Mouse (Mus musculus): ENCODE results near the gene Cplane1. TPM values are rescaled to one million over a fixed set of nuclear protein-coding genes. Genes with fewer than 3 reads are reported as not detected.
A peak's percentile ranks its signal among the peaks of the same experiment; 100 is the strongest.
"Not testable (repeated sequence)": the region's sequence is repeated elsewhere in the genome, so short reads cannot be mapped to it uniquely, and the experiment has no call there.

Gene Cplane1
- polyA plus RNA-seq, 1 experiment = 26.8 TPM

DNA sequence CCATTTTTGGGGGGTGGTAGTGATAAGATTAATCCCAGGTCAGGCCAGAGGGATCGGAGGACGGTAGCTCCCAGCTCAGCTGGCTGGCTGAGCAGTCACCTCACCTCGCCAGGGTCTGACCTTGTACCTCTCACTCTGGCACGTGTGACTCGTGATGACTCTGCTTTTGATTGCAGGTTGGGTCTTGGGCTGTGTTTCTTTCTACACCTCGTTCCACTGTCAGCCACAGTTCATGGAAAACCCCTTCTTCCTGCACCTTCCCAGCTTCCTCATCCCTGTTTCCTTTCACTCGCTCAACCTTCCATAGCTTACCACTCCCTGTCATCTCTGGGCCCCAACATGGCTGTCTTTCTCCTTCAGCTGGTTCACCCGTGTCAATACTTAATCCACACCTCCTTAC is 103.0 kb downstream of the Cplane1 start:
- no peak for DNase-seq
- WGBS = 91% methylated on average over 8 of the region's 8 CpGs
- Histone ChIP-seq H3K4me3 (replicated peaks; ENCODE audit: insufficient read depth, low read depth, low read length) (no peak overlapping the region), H3K4me1 (ENCODE audit: control insufficient read depth, insufficient read depth, low read length) (no peaks in the 10 kb centered on the region), H3K27me3 (ENCODE audit: control insufficient read depth, insufficient read depth, low read length) (no peaks in the 10 kb centered on the region), H3K27ac (ENCODE audit: insufficient read depth, low read length) (no peak overlapping the region)
- TF ChIP-seq POLR2A (IDR thresholded peaks at IDR 0.05; ENCODE audit: borderline replicate concordance, insufficient read depth, low read length) = no peak
- TF ChIP-seq CTCF (IDR thresholded peaks at IDR 0.05; ENCODE audit: borderline replicate concordance, insufficient read depth, low read depth, low read length) = no peak

DNA sequence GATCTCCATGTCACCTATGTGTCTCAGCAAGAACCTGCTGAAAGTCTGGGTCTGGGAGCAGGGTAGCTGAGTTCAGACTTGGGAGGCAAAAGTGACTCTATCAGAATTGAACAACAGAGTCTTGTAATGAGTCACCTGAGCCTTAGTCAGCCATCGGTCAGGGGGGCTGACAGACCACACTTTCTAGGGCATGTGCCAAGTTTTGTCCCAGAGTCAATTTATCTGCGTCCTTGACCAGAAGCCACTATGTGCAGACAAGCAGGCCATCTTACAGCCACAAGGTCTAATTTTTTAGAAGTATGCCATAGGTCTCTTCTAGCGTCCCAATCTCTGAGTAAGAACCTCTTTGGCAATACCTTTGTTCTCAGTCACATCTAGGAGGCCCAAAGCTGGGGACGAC is 109.0 kb downstream of the Cplane1 start:
- not testable (repeated sequence) for H3K4me1 ChIP-seq (ENCODE audit: control insufficient read depth, insufficient read depth, low read length); H3K4me3 ChIP-seq (replicated peaks; ENCODE audit: insufficient read depth, low read depth, low read length); DNase-seq; H3K27me3 ChIP-seq (ENCODE audit: control insufficient read depth, insufficient read depth, low read length); H3K27ac ChIP-seq (ENCODE audit: insufficient read depth, low read length)
- 85% methylated on average over 4 of the region's 4 CpGs for WGBS

DNA sequence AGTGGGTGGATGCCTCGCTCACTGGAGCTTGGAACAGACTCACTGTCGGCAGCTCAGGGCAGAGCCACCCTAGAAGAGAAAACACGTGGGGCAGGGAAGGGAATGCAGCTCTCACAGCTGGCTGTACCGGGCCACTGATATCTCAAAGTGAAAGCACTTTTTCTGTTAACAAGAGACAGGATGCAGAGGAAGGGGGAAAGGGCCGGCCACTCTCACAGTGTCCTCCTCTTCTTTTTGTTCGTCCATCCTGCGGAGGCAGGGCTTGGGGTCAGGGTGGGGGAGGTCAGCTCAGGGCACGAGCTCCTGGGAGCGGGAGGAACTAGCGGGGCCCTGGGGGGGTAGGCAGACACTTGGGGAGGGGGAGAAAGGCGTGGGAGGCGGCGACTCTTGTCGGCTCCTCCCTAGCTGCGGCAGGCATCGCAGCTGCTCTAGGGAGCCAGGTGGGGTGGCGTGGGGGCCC is 110.4 kb downstream of the Cplane1 start:
- H3K4me3 ChIP-seq (replicated peaks; ENCODE audit: insufficient read depth, low read depth, low read length) = peak overlapping the region; percentile 49
- TF ChIP-seq CTCF (IDR thresholded peaks at IDR 0.05; ENCODE audit: borderline replicate concordance, insufficient read depth, low read depth, low read length) = no peak
- no peak for TF ChIP-seq POLR2A (IDR thresholded peaks at IDR 0.05; ENCODE audit: borderline replicate concordance, insufficient read depth, low read length)
- H3K4me1 ChIP-seq (ENCODE audit: control insufficient read depth, insufficient read depth, low read length) = peaks cover 3% of the 10 kb centered on the region
- H3K27me3 ChIP-seq (ENCODE audit: control insufficient read depth, insufficient read depth, low read length) = no peaks in the 10 kb centered on the region
- DNase-seq = no peak
- H3K27ac ChIP-seq (ENCODE audit: insufficient read depth, low read length) = no peak overlapping the region
- 7% methylated on average over 17 of the region's 17 CpGs for WGBS

DNA sequence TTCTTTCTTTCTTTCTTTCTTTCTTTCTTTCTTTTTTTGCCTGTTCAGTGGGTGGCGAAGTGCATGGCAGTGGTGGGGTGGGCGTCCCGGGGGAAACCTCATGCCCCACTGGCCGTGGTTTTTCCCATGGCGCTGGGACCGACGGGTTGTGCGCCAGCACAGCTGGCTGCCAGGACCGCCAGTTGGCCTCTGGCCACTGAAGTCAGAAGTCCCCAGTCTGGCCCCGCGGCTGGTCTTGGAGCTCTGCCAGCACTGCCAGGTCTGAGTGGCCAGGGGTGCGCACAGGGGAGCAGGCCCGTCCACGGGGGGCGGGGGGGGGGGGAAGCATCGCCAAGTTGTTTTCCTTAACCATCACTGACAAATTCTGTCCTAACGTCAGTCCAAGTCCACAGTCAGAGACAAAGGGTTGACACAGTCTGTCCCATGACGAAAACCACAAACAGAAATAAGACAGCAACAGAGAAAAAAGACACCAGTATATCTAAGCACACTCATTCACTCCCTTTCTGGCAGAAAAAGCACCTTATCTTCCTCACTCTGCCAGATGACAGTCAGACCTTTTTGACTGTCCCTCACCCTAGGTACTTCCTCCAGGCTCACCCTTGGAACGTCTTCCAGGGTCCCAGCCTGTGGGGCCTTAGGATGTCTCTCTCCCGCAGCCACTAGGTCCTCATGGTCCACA is 111.2 kb downstream of the Cplane1 start:
- 9% methylated on average over 20 of the region's 20 CpGs for WGBS
- Histone ChIP-seq H3K27ac (ENCODE audit: insufficient read depth, low read length) (no peak overlapping the region), H3K27me3 (ENCODE audit: control insufficient read depth, insufficient read depth, low read length) (no peaks in the 10 kb centered on the region), H3K4me3 (replicated peaks; ENCODE audit: insufficient read depth, low read depth, low read length) (peak overlapping the region; percentile 54), H3K4me1 (ENCODE audit: control insufficient read depth, insufficient read depth, low read length) (peaks cover 3% of the 10 kb centered on the region)
- peak; percentile 26 to 27 for DNase-seq
- TF ChIP-seq CTCF (IDR thresholded peaks at IDR 0.05; ENCODE audit: borderline replicate concordance, insufficient read depth, low read depth, low read length) = no peak
- no peak for TF ChIP-seq POLR2A (IDR thresholded peaks at IDR 0.05; ENCODE audit: borderline replicate concordance, insufficient read depth, low read length)

DNA sequence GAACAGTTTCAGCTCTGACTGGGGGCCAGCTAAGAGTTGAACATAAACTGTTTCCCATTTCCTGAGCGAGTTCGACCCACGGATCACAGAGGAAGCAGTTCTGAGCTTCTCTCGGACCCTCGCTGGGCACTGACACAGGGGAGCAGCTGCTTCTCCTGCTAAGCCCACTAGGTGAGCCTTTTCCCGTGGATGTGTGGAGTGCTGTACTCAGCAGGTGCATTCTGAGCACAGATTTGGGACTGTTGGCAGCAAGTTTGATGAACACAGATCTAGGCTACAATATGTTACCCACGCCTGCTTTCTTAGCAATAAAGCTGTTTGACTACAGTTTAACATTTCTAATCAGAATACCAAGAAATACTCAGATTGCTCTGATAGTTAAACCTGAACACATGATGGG is 112.8 kb downstream of the Cplane1 start:
- Histone ChIP-seq H3K4me1 (ENCODE audit: control insufficient read depth, insufficient read depth, low read length) (peaks cover 3% of the 10 kb centered on the region), H3K27me3 (ENCODE audit: control insufficient read depth, insufficient read depth, low read length) (no peaks in the 10 kb centered on the region), H3K4me3 (replicated peaks; ENCODE audit: insufficient read depth, low read depth, low read length) (no peak overlapping the region), H3K27ac (ENCODE audit: insufficient read depth, low read length) (no peak overlapping the region)
- DNase-seq = peak; percentile 45 to 52
- WGBS = 4% methylated on average over 7 of the region's 7 CpGs
- no peak for TF ChIP-seq CTCF (IDR thresholded peaks at IDR 0.05; ENCODE audit: borderline replicate concordance, insufficient read depth, low read depth, low read length)
- no peak for TF ChIP-seq POLR2A (IDR thresholded peaks at IDR 0.05; ENCODE audit: borderline replicate concordance, insufficient read depth, low read length)

DNA sequence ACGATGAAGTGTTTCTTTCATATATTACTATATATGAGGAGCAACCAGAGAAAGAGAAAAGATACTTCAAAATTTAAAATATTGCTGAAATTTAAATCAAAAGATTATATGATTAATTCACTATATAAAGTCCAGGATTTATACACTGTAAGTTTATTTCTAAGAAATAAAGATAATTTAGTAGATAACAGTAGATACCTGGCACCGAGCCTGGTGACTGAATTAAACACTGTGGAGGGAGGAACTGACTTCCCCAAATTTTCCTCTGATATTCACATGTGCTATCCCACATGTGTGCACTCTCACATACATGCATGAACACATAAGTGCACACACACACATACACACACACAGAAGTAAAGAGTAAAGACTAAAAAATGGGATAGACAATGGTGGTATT is 113.2 kb downstream of the Cplane1 start:
- Histone ChIP-seq H3K4me1 (ENCODE audit: control insufficient read depth, insufficient read depth, low read length) (peaks cover 3% of the 10 kb centered on the region), H3K4me3 (replicated peaks; ENCODE audit: insufficient read depth, low read depth, low read length) (no peak overlapping the region), H3K27ac (ENCODE audit: insufficient read depth, low read length) (no peak overlapping the region), H3K27me3 (ENCODE audit: control insufficient read depth, insufficient read depth, low read length) (no peaks in the 10 kb centered on the region)
- DNase-seq = no peak
- 51% methylated on average over 2 of the region's 2 CpGs for WGBS
- TF ChIP-seq CTCF (IDR thresholded peaks at IDR 0.05; ENCODE audit: borderline replicate concordance, insufficient read depth, low read depth, low read length) (no peak), POLR2A (IDR thresholded peaks at IDR 0.05; ENCODE audit: borderline replicate concordance, insufficient read depth, low read length) (no peak)

DNA sequence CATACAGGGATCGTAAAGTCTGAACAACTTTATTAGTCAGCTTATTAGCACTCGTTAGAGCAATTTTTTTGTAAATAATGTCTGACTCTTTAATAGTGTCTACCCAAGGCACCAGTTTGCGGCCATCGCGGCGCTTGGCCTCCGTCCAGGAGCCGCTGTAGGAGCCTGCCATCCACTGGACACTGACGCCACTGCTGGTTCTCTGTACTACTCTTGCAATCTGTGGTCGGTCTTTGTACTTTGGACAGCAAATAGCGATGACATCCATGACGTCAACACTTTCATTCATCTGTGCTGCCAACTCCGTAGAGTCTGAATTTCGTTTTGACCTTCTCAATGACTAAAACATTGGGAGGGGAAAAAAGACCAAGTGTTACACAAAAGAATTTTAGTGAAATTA is 122.3 kb downstream of the Cplane1 start:
- 86% methylated on average over 14 of the region's 14 CpGs for WGBS
- no peak overlapping the region for H3K4me3 ChIP-seq (replicated peaks; ENCODE audit: insufficient read depth, low read depth, low read length)
- no peaks in the 10 kb centered on the region for H3K4me1 ChIP-seq (ENCODE audit: control insufficient read depth, insufficient read depth, low read length)
- no peak for DNase-seq
- H3K27me3 ChIP-seq (ENCODE audit: control insufficient read depth, insufficient read depth, low read length) = no peaks in the 10 kb centered on the region
- no peak for TF ChIP-seq POLR2A (IDR thresholded peaks at IDR 0.05; ENCODE audit: borderline replicate concordance, insufficient read depth, low read length)
- no peak for TF ChIP-seq CTCF (IDR thresholded peaks at IDR 0.05; ENCODE audit: borderline replicate concordance, insufficient read depth, low read depth, low read length)
- no peak overlapping the region for H3K27ac ChIP-seq (ENCODE audit: insufficient read depth, low read length)

DNA sequence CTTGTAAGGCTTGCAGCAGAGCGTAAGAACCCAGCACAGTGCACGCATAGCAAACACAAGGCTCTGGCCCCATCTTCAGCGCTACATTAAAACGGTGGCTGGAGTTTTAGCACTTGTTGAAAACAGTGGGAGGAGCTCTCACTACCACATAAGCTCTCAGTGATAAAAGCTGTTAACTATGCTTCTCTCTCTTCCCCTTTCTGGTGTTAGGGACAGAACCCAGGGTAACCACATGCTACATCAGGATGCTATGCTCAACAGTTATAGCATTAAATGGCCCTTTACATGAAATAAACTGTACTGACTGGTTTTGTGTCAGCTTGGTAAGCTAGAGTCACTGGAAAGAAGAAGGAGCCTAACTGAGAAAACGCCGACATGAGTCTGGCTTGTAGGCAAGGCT is 125.2 kb downstream of the Cplane1 start:
- no peak for DNase-seq
- no peak overlapping the region for H3K27ac ChIP-seq (ENCODE audit: insufficient read depth, low read length)
- 95% methylated on average over 6 of the region's 6 CpGs for WGBS
- TF ChIP-seq CTCF (IDR thresholded peaks at IDR 0.05; ENCODE audit: borderline replicate concordance, insufficient read depth, low read depth, low read length) (no peak), POLR2A (IDR thresholded peaks at IDR 0.05; ENCODE audit: borderline replicate concordance, insufficient read depth, low read length) (no peak)
- H3K4me1 ChIP-seq (ENCODE audit: control insufficient read depth, insufficient read depth, low read length) = no peaks in the 10 kb centered on the region
- H3K4me3 ChIP-seq (replicated peaks; ENCODE audit: insufficient read depth, low read depth, low read length) = no peak overlapping the region
- H3K27me3 ChIP-seq (ENCODE audit: control insufficient read depth, insufficient read depth, low read length) = no peaks in the 10 kb centered on the region
